Mouse (Mus musculus): ENCODE results near the gene 7530416G11Rik. TPM values are rescaled to one million over a fixed set of nuclear protein-coding genes. Genes with fewer than 3 reads are reported as not detected.

The 7530416G11Rik gene
- total and polyA plus RNA-seq, 2 experiments from 2014 or later = not detected

DNA sequence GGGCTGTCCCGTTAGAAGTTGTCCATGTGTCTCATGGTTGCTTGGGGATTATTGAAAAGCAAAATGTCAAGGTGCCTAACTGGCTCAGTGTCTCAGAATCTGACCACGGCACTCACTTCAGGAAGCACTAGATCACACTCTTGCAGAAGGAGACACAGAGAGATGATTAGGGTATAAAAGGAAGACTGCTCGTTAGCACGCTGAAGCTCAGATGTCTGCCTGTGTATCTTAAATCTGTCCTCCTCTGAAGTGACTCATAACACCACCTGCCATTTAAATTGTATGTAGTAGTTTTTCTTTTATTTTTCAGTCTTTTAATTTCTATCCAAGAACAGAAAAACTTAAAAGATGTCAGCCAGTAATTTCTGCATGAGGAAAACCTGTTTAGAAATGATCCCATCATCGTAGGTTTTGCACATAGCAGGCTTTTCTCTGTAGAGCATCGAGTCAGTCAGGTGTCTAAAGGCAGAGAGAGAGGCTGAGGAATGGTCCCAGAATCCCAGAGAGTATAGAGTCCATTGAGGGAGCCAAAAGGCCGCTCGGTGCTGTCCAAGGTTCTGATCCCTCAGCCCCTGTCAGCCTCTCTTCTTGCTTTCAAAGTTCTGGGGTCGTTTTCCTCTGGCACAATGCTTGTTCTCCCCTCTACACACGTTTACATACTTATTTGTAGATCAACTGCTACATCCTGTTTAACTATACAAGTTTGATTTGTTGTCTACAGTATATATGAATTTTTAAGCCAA, 38.0 kb downstream of the 7530416G11Rik start:
- WGBS = 66% methylated on average over 10 of the region's 10 CpGs
- H3K4me1 ChIP-seq (ENCODE audit: control insufficient read depth, insufficient read depth) = no peaks in the 10 kb centered on the region
- H3K9ac ChIP-seq (replicated peaks; ENCODE audit: low read depth, low read length) = no peak overlapping the region
- H3K27ac ChIP-seq (ENCODE audit: low read depth) = no peak overlapping the region
- ATAC-seq (ENCODE audit: insufficient read depth, low read depth) (no peak), DNase-seq (ENCODE audit: low spot score) (no peak)
- H3K4me2 ChIP-seq (ENCODE audit: low read depth, low read length) = no peak overlapping the region
- no peak for TF ChIP-seq CTCF (IDR thresholded peaks at IDR 0.05; ENCODE audit: low read depth)
- TF ChIP-seq EP300 (IDR thresholded peaks at IDR 0.05; ENCODE audit: low read depth) = no peak
- H3K9me3 ChIP-seq (replicated peaks; ENCODE audit: control insufficient read depth, low read length) = no peaks in the 10 kb centered on the region
- no peak overlapping the region for H3K4me3 ChIP-seq (ENCODE audit: low read depth, low read length)
- no peaks in the 10 kb centered on the region for H3K27me3 ChIP-seq (ENCODE audit: control insufficient read depth, insufficient read depth, low read length)
- peaks cover 64% of the 10 kb centered on the region for H3K36me3 ChIP-seq (replicated peaks; ENCODE audit: control insufficient read depth, insufficient read depth, low read length)

- H3K4me2 ChIP-seq (ENCODE audit: low read depth, low read length) = no peak overlapping the region
- no peak overlapping the region for H3K27ac ChIP-seq (ENCODE audit: low read depth)
- TF ChIP-seq CTCF (IDR thresholded peaks at IDR 0.05; ENCODE audit: low read depth) (no peak), EP300 (IDR thresholded peaks at IDR 0.05; ENCODE audit: low read depth) (no peak)
- no peaks in the 10 kb centered on the region for H3K9me3 ChIP-seq (replicated peaks; ENCODE audit: control insufficient read depth, low read length)
- H3K4me3 ChIP-seq (ENCODE audit: low read depth, low read length) = no peak overlapping the region
- H3K36me3 ChIP-seq (replicated peaks; ENCODE audit: control insufficient read depth, insufficient read depth, low read length) = peaks cover 65% of the 10 kb centered on the region
- ATAC-seq (ENCODE audit: insufficient read depth, low read depth) (no peak), DNase-seq (ENCODE audit: low spot score) (no peak)
- no peak overlapping the region for H3K9ac ChIP-seq (replicated peaks; ENCODE audit: low read depth, low read length)
- 73% methylated on average over 5 of the region's 5 CpGs for WGBS
- no peaks in the 10 kb centered on the region for H3K27me3 ChIP-seq (ENCODE audit: control insufficient read depth, insufficient read depth, low read length)
- H3K4me1 ChIP-seq (ENCODE audit: control insufficient read depth, insufficient read depth) = no peaks in the 10 kb centered on the region
Measured at GRCm38 (mm10) chr15:85464190-85464589, 38.8 kb downstream of the 7530416G11Rik start.

- ATAC-seq (ENCODE audit: insufficient read depth, low read depth) (no peak), DNase-seq (ENCODE audit: low spot score) (no peak)
- no peak overlapping the region for H3K9ac ChIP-seq (replicated peaks; ENCODE audit: low read depth, low read length)
- H3K4me2 ChIP-seq (ENCODE audit: low read depth, low read length) = no peak overlapping the region
- H3K27ac ChIP-seq (ENCODE audit: low read depth) = no peak overlapping the region
- 88% methylated on average over 13 of the region's 13 CpGs for WGBS
- no peak overlapping the region for H3K4me3 ChIP-seq (ENCODE audit: low read depth, low read length)
- H3K4me1 ChIP-seq (ENCODE audit: control insufficient read depth, insufficient read depth) = no peaks in the 10 kb centered on the region
- no peaks in the 10 kb centered on the region for H3K27me3 ChIP-seq (ENCODE audit: control insufficient read depth, insufficient read depth, low read length)
- peaks cover 60% of the 10 kb centered on the region for H3K36me3 ChIP-seq (replicated peaks; ENCODE audit: control insufficient read depth, insufficient read depth, low read length)
- TF ChIP-seq CTCF (IDR thresholded peaks at IDR 0.05; ENCODE audit: low read depth) = no peak
- no peaks in the 10 kb centered on the region for H3K9me3 ChIP-seq (replicated peaks; ENCODE audit: control insufficient read depth, low read length)
Measured at GRCm38 (mm10) chr15:85463027-85463790, 39.8 kb downstream of the 7530416G11Rik start.

DNA sequence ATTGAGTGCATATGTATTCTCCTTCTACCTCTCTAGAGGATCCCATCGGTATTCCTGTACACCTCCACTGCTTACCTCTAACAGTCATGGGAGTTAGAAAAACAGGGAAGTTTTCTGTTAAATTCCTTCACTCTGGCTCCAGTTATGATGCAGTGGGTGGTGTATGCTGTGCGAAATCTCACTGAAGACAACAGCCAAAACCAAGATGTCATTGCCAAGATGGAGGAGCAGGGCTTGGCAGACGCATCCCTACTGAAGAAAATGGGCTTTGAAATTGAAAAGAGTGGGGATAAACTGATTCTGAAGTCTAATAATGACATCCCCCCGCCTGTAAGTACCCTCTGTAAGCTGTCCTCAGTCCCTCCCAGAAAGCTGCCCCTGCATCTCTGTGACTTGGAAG, 40.9 kb downstream of the 7530416G11Rik start:
- Histone ChIP-seq H3K9me3 (replicated peaks; ENCODE audit: control insufficient read depth, low read length) (no peaks in the 10 kb centered on the region), H3K36me3 (replicated peaks; ENCODE audit: control insufficient read depth, insufficient read depth, low read length) (peaks cover 50% of the 10 kb centered on the region), H3K4me2 (ENCODE audit: low read depth, low read length) (no peak overlapping the region), H3K27me3 (ENCODE audit: control insufficient read depth, insufficient read depth, low read length) (no peaks in the 10 kb centered on the region), H3K27ac (ENCODE audit: low read depth) (no peak overlapping the region), H3K9ac (replicated peaks; ENCODE audit: low read depth, low read length) (no peak overlapping the region), H3K4me3 (ENCODE audit: low read depth, low read length) (no peak overlapping the region), H3K4me1 (ENCODE audit: control insufficient read depth, insufficient read depth) (0 out of 2 replicates have a peak, but pooled peaks cover 6% of the 10 kb centered on the region)
- TF ChIP-seq CTCF (IDR thresholded peaks at IDR 0.05; ENCODE audit: low read depth) = no peak
- TF ChIP-seq EP300 (IDR thresholded peaks at IDR 0.05; ENCODE audit: low read depth) = no peak
- ATAC-seq (ENCODE audit: insufficient read depth, low read depth) = no peak
- DNase-seq (ENCODE audit: low spot score) = no peak
- 86% methylated on average over 4 of the region's 4 CpGs for WGBS

GRCm38 (mm10) chr15:85461541-85461940, 41.5 kb downstream of the 7530416G11Rik start:
- Histone ChIP-seq H3K9ac (replicated peaks; ENCODE audit: low read depth, low read length) (no peak overlapping the region), H3K36me3 (replicated peaks; ENCODE audit: control insufficient read depth, insufficient read depth, low read length) (peaks cover 48% of the 10 kb centered on the region), H3K4me1 (ENCODE audit: control insufficient read depth, insufficient read depth) (0 out of 2 replicates have a peak, but pooled peaks cover 6% of the 10 kb centered on the region), H3K4me2 (ENCODE audit: low read depth, low read length) (no peak overlapping the region), H3K4me3 (ENCODE audit: low read depth, low read length) (no peak overlapping the region), H3K27ac (ENCODE audit: low read depth) (no peak overlapping the region), H3K9me3 (replicated peaks; ENCODE audit: control insufficient read depth, low read length) (no peaks in the 10 kb centered on the region), H3K27me3 (ENCODE audit: control insufficient read depth, insufficient read depth, low read length) (no peaks in the 10 kb centered on the region)
- TF ChIP-seq CTCF (IDR thresholded peaks at IDR 0.05; ENCODE audit: low read depth) = no peak
- TF ChIP-seq EP300 (IDR thresholded peaks at IDR 0.05; ENCODE audit: low read depth) = no peak
- DNase-seq (ENCODE audit: low spot score) = no peak
- 59% methylated on average over 4 of the region's 4 CpGs for WGBS
- ATAC-seq (ENCODE audit: insufficient read depth, low read depth) = no peak

Measured in heart, postnatal 0 days (tissue).